Mouse (Mus musculus) fibroblast of lung, adult 2 months (primary cell): Measurements from ENCODE around the gene Stil.
A peak's percentile ranks its signal among the peaks of the same experiment; 100 is the strongest.
"Not testable (repeated sequence)": the region's sequence is repeated elsewhere in the genome, so short reads cannot be mapped to it uniquely, and the experiment has no call there.

Experiments used
- DNase-seq: peaks from one replicate; pipeline ENCODE4 v3.0.0-alpha.2; 2011; ENCODE audit warnings: low read depth

Gene Stil

DNA sequence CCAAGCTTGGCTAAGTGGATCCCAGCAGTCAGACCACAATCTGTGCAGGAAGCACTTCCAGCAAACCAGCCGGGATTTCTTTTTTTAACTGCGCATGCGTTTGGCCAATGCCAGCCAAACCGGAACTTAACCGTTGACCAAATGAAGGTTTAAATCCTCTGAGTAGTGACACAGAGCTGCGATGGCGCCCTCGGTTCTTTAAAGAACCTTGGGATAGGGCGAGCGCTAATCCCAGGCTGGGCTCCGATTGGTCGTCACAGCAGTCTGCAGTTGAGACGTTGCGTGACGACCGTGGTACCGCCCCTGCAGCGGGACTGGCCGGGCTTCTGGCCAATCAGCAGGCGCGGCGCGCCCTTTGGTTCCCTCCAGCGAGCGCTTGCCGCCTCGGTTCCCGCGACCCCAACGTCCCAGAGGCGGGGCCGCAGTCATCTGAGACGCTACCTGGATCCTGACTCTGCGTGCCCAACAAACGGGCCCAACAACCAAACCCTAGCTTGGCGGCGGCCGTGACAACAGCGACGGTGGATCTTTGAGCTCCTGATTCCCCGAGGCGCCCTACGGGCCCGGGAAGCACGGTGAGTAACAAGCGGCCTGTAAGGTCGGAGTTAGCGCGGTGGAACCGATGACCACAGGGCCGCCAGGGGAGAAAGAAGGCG, at the start of gene Stil:
Gene Stil, plus strand, starts transcription at position 387 of the 656 bp plus-strand sequence.
- peak; percentile 98 for DNase-seq

DNA sequence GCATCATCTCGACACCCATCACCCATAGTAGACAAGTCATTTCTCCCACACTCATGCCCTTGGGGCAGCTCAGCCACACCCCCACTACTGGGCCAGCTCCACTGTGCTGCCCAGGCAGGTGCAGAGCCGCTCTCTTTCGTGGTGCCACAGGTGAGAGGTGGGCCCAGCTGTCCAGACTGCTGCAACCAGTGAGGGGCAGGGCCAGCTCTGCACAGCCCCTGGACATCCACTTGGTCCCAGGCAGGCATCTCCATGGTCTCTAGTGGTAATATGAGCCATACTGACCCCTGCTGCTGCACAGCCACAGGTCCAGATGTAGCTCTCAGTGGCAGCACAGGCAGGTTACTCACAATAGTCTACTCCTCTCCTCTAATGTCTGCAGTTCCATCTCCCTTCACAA, 46.8 kb upstream of the Stil start:
- no peak for DNase-seq

DNA sequence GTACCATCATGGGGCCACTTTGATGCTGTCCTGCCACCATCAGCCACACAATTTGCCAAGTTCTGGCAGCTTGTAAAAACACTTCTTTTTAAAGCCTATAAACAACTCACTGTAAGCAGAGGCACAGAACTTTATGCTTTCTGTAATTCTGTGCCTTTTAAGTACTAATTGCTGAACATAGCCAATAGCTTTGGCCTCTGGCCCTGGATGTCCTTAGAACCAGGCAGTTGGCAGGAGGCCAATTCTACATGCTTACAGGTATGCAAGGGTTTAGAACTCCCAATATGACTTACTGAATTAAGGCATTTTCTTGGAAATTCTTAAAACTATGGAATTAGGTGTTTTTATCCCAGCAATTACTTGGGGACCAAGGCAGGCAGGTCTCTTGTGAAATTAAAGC, 42.6 kb upstream of the Stil start:
- DNase-seq = no peak

DNA sequence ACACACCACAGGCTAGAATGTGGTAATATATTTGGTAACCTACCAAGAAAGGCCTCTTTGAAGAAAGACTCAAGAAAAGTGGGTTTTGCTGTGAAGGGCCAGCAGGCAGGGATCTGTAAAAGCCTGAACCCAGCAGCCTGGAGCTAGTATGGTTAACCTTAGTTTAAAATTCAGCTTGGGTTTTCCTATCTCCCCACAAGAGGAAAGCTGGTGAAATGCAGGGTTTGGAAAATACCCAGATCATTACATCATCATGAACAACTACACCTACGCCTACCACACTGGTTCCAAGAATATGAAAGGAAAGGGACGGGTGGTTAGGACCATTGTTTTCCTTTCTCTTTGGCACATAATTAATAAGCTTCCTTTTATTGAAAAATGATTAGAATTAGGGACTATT, 41.7 kb upstream of the Stil start:
- no peak for DNase-seq

DNA sequence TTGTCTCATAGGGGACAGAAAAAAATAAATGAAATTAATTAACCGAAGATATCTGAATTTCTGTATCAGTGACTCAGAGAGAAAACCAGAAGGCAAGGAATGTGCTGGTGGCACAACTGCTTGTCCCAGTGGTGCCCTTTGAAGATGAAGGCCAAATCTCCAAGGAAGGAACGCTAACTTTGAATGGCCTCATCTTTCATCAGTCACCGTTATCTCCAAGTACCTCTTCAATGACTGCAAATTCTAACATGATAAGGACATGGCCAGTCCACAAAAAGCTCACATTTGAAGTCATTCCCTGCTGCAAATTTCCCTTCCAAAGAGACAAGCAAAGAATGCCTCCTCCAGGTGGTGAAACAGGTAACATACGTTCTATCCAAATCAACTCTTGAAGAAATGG, 41.2 kb upstream of the Stil start:
- DNase-seq = no peak

DNA sequence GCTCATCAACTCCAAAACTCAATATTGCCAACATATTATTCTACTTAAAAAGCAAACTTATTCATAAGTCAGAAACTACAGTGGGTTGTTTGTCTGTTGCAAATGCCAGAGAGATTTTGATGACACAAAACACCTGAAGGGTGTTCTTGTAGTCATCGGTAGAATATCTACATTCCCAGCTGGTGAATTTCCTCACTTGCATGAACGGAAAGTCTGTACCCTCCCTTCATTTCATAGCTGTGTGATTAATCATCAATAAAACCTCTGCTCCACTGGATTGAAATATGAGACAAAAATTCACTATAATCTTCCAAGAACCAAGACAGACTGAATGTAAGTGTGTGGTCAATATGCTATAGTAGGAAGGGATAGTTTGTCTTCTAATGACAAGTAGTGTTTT, 40.4 kb upstream of the Stil start:
- DNase-seq = no peak

DNA sequence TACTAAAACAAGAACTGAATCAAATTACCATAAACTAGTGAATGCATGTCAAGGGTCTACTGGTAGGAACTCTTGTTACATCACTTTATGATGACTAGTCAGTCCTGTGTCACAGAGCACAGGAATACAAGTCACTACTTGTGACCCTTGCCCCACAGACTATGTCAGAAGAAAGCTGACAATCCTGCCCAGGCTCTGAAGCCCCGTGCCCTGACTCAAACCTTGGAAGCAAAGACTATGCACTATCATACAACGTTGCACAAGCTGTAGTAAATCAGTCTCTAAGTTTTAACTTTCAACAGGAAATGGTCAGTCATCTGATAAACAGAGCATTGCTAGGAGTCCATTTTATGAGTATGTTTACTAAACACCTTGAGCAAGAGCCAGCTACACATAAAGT, 39.1 kb upstream of the Stil start:
- DNase-seq = not testable (repeated sequence)

DNA sequence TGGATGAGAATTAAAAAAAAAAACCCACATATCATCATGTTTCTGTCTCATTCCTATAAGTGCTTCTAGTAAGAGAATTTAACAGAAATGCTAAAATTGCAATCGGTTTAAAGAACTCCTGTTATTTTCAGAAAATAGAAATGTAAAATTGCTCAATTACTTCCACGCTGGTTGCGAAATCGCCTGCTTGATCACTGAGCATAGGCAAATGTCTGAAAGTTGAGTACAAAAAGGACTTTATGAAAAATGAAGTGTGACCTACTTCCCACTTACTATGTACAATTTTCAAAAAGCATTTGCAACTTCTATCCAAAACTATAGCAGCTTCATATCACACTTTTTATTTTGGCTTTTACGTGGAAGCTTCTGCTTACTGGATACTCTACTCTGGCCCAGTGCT, 29.2 kb upstream of the Stil start:
- peak; percentile 40 for DNase-seq

DNA sequence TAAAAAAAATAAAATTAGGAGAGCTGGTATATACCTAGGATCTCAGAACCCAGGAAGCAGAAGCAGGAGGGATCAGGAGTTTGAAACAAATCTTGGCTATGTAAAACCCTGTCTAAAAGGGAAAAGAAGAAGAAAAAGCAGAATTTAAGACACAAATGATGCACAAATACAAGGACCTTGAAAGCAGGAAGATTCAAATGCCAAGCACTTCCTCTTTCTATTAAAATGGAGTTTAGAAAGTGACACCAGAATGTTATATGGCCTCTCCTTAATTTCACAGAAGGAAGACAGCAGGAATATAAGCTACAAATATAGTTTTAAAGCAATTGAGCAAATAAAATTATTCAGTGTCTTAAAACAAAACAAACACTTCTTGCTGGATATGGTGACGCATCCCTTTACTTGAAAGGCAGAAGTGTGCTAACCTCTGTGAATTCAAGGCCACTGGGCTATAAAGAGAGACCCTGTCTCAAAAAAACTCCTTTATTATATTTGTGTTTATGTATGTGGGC, 26.7 kb upstream of the Stil start:
- no peak for DNase-seq

DNA sequence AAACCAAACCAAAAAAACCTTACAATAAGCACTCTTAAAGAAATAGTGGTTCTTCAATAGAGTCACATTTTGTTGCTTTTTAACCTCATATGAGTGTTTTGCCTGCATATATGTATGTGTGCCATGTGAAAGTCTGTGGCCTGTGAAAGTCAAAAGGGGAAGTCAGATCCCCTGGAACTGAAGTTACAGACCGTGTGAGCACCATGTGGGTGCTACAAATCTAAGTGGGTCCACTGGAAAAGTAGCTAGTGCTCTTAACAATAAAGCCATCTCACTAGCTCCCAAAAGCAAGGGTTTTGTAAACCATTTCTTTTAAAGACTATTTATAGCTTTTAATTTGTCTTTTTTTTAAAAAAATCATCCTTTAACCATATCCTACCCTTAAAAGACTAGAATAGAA, 17.3 kb upstream of the Stil start:
- DNase-seq = no peak

DNA sequence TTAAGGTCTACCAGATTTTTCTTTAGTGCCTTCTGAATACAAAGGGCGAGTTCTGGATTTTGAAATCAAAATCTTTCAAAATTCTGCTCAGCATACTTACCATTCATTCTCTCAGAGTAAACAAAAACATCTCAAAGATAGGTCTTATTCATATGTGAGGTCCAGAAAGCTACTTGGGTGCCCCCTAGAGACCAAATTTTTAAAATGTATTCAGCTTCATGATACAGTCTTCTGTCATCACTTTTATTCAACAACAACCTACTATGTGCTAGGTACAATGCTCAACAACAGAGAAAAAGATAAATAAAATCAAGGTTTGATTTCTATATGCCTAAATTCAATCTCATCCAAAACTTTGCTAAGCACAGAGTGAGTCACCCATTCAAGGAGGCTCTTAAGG, 16.9 kb upstream of the Stil start:
- no peak for DNase-seq

DNA sequence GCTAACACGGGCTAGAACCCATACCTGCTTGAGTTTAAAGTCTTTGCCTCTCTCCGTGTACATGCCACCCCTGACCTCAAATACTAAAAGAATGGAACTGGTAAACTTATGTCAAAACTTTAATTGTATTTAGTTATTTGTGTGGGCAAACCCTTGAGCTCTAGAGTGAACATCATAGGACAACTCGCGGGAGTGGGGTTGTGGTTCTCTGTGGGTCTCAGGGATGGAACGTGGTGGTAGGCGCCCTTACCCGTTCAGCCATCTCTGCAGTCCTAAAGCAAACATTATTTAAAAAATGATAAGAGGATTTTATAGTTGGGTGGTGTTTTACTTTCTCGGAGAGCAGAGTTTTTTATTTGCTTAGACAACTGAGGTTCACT, 13.8 kb upstream of the Stil start:
- DNase-seq = no peak

DNA sequence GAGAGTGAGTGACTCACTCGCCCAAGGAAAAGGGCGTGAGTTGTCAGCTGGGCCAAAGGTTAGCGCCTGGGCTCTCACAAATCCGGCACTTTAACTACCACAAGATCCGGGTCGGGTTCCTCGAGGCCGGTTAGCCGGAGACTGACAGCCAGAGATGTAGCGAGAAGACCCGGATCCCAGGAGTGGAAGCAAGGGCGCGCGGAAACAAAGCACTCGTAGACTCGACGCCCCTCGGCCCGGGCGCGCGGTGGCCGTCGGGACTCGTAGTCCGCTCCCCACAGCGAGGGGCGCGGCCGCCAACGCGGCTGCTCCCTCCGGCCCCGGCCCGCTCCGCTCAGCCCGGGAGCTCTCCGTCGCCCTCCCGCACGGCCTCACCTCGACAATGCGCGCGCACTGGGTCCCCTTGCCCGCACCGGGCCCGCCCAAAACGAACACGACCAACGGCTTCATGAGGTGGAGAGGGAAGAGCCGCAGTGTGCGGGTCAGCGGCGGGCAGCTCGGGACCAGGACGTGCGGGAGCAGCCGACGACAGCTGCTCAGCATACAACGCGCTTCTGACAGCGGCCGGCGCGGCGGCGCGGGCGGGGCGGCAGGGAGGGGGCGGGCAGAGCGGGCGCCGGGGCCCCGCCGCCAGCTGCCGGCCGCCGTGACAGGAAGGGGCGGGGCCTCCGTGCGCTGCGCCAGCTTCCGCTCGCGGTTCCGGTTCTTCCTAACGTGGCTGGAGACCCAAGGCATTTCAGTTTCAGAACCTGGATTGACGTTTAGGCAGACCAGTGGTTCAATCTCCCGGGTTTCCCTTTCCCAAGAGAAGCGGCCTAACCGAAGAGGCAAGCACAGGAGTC, 13.1 kb upstream of the Stil start, which contains the start of gene Cmpk1:
Gene Cmpk1, minus strand, starts transcription at position 651 of the 842 bp plus-strand sequence.
- DNase-seq = no peak

DNA sequence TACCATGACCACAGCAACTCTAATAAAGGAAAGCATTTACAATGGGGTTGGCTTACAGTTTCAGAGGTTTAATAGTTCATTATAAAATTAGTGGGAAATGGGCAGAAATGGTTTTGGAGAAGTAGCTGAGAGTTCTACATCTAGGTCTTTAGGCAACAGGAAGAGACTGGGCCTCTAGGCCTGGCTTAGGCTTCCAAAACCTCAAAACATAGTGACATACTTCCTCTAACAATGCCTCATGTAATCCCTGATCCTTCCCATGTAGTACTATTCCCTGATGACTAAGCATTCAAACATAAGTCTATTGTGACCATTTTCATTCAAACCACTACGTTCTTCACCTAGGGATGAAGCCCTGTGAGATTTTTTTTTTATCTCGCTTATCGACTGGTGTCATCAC, 5.7 kb upstream of the Stil start:
- DNase-seq = no peak

DNA sequence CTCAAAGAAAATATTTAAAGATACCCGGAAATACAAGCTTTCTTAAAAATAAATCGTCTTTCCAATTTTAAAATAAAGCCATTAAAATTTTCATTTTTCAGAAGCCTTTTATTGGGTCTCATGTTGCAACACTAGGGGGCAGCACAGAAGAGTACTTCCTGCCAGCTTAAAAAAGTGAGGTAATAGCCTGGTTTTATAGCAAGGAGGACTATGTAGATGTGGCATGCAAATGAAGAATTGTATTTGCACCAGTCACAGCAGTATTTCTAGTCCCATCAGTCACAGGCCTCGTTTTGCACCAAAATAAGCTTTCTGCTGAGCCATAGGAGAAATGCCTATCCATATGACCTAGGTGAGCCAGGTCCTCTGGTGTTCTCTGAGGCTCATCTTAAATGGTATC, 2.9 kb upstream of the Stil start:
- peak; percentile 29 for DNase-seq

DNA sequence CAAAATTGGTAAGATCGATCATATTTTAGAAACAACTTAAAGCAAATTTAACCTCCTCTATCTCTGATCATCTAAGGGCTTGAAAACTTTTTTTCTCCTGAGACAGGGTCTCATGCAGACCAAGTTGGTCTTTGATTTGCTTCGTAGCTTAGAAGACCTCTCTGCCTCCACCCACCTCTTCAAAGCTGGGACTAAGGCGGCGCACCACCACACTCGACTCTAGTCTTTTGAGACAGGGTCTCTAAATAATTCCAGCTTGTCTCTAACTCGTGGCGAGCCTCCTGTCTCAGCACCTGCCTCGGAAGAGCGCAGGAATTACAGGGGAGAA, 550 bp upstream of the Stil start:
- no peak for DNase-seq

DNA sequence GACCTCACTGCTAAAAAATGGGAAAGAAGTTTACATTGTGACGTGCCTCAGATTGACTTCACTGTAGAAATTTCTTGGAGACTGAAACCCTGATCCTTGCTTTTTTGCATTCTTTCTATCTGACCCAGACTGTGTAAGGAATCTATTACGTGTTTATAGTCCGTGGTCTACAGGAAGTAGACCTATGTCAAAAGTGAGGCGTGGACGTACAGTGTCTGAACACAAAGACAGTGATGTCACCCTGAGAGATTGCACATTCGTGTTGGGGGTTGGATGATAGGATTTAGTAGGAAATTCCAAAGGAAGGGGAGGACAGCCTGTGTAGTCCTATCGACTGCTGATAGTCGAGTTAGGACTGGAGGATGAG, 453 bp downstream of the Stil start:
- DNase-seq = no peak

DNA sequence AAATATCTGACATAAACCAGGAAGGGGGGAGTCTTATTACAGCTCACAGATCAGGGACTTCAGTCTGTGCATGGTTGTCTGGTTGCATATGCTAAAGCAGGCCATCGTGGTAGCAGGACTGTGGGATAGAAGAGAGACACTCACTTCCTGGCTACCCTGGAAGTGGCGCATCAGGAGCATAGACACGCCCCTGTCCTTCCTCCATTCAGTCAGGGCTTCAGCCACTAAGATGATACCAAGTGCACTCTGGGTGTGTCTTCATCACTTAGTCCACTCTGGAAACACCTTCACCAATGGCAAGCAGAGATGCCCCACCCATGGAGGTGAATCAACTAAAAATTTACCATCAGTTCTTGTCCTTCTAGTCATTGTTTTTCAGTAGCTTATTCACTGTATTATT, 14.3 kb downstream of the Stil start:
- DNase-seq = no peak

DNA sequence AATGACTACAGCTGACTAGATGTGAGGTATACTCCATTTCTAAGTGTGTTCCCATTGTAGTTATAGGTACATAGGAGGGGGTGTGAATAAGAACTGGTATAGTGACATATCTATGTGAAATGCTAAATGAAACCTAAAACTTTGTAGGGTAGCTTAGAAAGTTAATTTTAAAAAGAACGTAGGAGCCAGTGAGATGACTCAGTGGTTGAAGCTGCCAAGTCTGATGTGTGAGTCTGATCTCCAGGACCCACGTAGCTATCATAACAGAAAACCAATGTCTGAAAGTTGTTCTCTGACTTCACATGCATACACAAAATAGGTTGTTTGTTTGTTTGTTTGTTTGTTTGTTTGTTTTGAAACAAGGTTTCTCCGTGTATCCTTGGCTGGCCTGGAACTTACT, 20.0 kb downstream of the Stil start:
- DNase-seq = peak; percentile 32

DNA sequence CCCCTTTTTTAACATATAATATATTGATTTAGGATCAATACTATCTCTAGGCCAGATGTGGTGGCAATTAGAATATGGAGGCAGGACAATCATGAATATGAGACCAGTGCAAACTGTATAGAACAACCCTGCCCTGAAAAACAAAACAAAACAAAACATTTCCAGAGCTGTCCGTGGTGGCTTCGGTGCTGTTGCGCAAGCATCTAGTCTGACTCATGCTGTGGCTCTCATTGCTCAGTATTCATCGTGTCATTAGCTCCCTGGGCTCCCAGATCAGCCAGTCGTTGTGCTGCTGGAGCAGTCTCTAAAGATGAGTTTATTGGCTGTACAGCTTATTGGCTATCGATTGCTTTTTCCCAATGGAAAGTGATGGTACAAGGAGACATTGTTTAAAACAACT, 35.1 kb downstream of the Stil start:
- DNase-seq = peak; percentile 60

DNA sequence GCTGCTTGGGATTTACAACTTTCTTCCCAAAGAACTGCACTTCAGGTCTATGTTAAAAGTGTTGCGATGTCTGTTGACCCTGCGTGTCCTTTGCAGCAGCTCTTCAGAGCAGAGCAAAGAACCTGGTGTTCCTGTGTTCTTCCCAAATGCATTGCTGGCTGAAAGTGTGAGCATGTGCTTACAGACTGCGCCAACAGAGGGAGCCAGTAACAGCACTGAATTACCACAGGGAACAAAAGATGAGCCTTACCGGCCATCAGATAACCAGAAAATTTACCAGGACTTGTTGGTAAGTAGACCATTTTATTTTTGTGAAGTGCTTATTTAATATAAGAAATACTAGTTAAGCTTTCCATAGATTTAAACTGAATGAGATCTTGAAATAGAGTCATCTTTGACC, 38.3 kb downstream of the Stil start:
- DNase-seq = peak; percentile 27

DNA sequence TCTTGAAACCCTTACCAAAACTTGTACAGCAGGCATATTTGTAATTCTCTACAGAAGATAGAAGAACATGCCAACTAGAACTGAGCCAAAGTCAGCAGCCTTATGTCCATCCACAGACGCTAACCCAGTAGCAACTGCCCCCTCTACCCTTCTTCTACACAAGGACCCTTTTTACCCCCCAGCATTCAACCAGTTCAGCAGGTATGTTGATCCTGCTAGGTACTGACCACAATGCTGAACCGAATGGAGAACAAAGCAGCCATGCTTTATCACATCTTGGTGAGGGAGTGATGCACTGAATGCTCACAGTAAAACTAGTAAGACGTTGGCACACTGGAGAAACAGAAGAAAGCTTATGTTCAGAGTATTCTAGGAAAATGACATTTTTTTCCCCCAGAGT, 45.7 kb downstream of the Stil start:
- DNase-seq = no peak

DNA sequence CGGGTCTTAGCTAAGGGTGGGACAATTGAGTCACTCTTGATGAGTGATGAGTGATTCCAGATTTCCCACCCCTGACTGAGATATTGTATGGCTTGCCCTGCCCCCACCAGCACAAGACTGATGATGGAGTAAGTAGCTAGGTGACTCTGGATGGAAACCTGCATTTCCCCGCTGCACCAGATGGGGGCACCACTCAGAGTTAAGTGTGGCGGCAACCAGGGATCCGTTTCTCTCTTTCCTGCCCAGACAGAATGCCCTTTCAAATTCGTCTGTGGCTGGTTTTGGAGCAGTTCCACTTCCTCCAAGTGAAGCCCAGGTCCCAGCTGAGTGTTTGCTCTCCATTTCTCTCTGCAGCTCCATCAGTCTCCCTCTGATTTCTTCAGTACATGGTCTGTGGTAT, 47.8 kb downstream of the Stil start:
- no peak for DNase-seq

DNA sequence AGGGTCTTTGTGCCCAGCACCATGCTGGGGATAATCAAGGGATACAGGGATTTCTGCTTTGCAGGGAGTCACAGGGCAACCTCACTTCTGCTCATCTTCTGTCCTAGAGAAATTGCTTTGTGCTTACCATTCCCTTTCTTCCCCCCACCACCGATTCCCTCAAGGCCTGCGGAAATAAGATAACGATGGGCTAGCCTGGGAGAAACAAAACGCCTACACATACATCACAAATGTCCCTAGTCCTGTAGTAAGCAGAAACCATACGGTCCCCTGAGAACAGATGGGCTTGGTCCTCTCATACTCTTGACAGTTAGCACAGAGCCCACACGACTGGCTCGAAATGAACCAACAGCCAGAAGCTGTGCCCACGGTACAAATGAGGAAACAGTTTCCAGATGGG, 48.2 kb downstream of the Stil start:
- DNase-seq = no peak
